Mouse (Mus musculus) left cerebral cortex, postnatal 14 days (tissue): Measurements from ENCODE around the gene Thap2. TPM values are rescaled to one million over a fixed set of nuclear protein-coding genes. Genes with fewer than 3 reads are reported as not detected.

Source experiments
- total RNA-seq, 2 experiments: library from RNA; stranded (reverse); gene quantifications; 2 replicates each; pipeline ENCODE4 v1.2.3; 2021

The Thap2 gene
- total RNA-seq, 2 experiments from 2014 or later, result 10.7 to 13.1 TPM

Other genes with a start within 250 kb of the Thap2 start
- gene Tph2, start 199.4 kb downstream of the Thap2 start, total RNA-seq, result 1 to 10 TPM; 1.4 to 1.6 TPM
- gene Tbc1d15, start 133.0 kb downstream of the Thap2 start, total RNA-seq, result 10 to 100 TPM; 41.4 to 42.9 TPM
- gene Rab21, start 68.8 kb downstream of the Thap2 start, total RNA-seq, result 10 to 100 TPM; 49.7 to 50.6 TPM
- 10 to 100 TPM; 52.6 to 57.6 TPM for gene Tmem19, start 21.9 kb downstream of the Thap2 start, total RNA-seq
- gene Zfc3h1, start 516 bp upstream of the Thap2 start, total RNA-seq, result 10 to 100 TPM; 50.9 to 52.6 TPM
- under 1 TPM; 0.57 to 0.72 TPM for gene A930009A15Rik, start 185.5 kb upstream of the Thap2 start, total RNA-seq
- gene Lgr5, start 203.3 kb upstream of the Thap2 start, total RNA-seq, result 1 to 10 TPM; 2.8 to 3.6 TPM